Mouse (Mus musculus) bone marrow macrophage, adult 2 months (primary cell): Measurements from ENCODE around the gene Gm11096. TPM values are rescaled to one million over a fixed set of nuclear protein-coding genes. Genes with fewer than 3 reads are reported as not detected.

Experiments used
- H3K27ac ChIP-seq: 2 replicates; pipeline ENCODE4 v1.5.1; 2012; ENCODE audit warnings: low read depth, low read length; ENCODE audit not compliant: insufficient read depth
- H3K4me1 ChIP-seq: 2 replicates; pipeline ENCODE4 v1.6.1; 2012; ENCODE audit warnings: low read length; ENCODE audit not compliant: control insufficient read depth, insufficient read depth
- H3K4me3 ChIP-seq: 2 replicates; pipeline ENCODE4 v1.5.1; 2012; ENCODE audit warnings: mild to moderate bottlenecking, low read length, moderate library complexity; ENCODE audit not compliant: insufficient read depth
- CTCF ChIP-seq: IDR thresholded peaks from 2 replicates; pipeline ENCODE4 v1.5.1; 2012; ENCODE audit warnings: low read depth, mild to moderate bottlenecking, low read length, moderate library complexity
- POLR2A ChIP-seq: IDR thresholded peaks from 2 replicates; pipeline ENCODE4 v1.6.1; 2012; ENCODE audit warnings: mild to moderate bottlenecking, low read depth, low read length, borderline replicate concordance
- polyA plus RNA-seq: library from polyadenylated mRNA; stranded (reverse); fragments of >200 nt; gene quantifications from 2 replicates; pipeline ENCODE4 v1.2.4, GENCODE M21; 2012; ENCODE audit not compliant: missing spikeins, insufficient read depth, insufficient read length

The Gm11096 gene
- not detected in 2 replicates for polyA plus RNA-seq

- H3K4me1 ChIP-seq = no peaks in the 10 kb centered on the region
- H3K27ac ChIP-seq = no peak within 1 kb of the TSS
- no peak within 1 kb of the TSS for H3K4me3 ChIP-seq
- TF ChIP-seq POLR2A = no peak
- no peak for TF ChIP-seq CTCF
Measured at GRCm38 (mm10) chr17:81441463-81441862, at the start of gene Gm11096. Gene Gm11096, plus strand, starts transcription at chr17:81441763.

DNA sequence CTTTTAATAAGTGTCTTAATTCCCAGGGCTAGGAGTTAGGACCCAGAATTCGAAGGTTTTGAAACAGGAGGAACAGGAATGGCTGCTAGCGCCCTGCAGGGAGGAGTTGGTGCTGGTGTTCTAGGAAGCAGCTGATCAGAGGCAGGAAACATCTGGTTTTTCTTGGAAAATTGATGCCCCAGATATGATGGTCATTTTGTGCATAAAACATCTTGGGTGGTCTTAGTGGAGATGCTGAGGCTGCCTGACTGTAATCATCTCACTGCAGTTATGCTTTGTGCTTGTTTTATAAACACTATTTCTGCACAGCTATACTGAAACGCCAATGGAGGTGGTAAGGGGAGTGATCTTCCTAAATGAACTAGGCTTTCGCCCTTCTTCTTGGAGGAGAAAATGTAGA is 48.5 kb upstream of the Gm11096 start:
- no peak for TF ChIP-seq CTCF
- no peak for TF ChIP-seq POLR2A
- H3K27ac ChIP-seq = no peak overlapping the region
- H3K4me1 ChIP-seq = no peaks in the 10 kb centered on the region
- H3K4me3 ChIP-seq = no peak overlapping the region

GRCm38 (mm10) chr17:81394124-81394523 is 47.4 kb upstream of the Gm11096 start:
- no peak overlapping the region for H3K4me3 ChIP-seq
- TF ChIP-seq POLR2A (no peak), CTCF (no peak)
- no peak overlapping the region for H3K27ac ChIP-seq
- no peaks in the 10 kb centered on the region for H3K4me1 ChIP-seq

DNA sequence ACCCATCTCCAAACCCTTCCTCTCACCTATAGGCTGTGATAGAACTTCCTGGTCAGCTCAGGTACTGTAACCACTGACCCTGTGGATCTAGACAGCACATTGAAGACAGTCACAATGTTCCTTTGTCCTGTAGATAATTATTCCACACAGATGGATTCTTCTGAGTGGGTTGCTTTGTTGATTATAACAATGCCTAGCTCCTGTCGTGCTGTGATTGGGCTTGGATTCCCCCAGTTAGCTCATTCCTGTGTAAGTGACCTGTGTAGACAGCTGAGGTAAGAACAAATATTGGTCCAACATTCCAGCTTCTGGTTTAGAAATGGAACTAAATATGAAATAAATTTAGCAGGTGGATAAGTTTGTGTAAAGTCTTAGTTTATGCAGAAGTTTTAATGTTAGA is 44.1 kb upstream of the Gm11096 start:
- TF ChIP-seq CTCF (no peak), POLR2A (no peak)
- Histone ChIP-seq H3K4me3 (no peak overlapping the region), H3K27ac (no peak overlapping the region), H3K4me1 (no peaks in the 10 kb centered on the region)

- no peak overlapping the region for H3K27ac ChIP-seq
- no peaks in the 10 kb centered on the region for H3K4me1 ChIP-seq
- TF ChIP-seq CTCF (no peak), POLR2A (no peak)
- H3K4me3 ChIP-seq = no peak overlapping the region
Measured at GRCm38 (mm10) chr17:81400377-81400776, 41.2 kb upstream of the Gm11096 start.

- H3K27ac ChIP-seq = no peak overlapping the region
- no peak overlapping the region for H3K4me3 ChIP-seq
- no peaks in the 10 kb centered on the region for H3K4me1 ChIP-seq
- TF ChIP-seq POLR2A (no peak), CTCF (no peak)
Measured at GRCm38 (mm10) chr17:81402636-81403035, 38.9 kb upstream of the Gm11096 start.

DNA sequence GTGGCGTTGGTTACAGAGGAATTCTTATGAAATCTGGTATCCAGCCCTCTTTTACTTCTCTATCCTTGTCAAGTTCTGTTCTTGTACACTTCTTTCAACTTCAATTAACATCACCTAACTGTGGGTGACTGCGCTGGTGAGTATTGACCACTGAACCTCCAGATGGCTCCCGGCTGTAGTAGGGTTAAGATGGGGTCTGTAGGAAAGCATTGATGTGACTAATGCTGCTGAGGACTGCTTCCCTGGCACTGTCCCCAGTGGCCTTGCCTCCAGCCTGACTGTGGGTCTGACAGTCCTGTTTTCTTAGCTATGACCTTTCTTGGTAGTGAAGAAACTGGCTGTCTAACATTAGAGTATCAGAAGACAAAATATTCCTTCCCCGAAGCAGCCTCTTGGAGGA is 38.4 kb upstream of the Gm11096 start:
- TF ChIP-seq POLR2A (no peak), CTCF (no peak)
- H3K27ac ChIP-seq = no peak overlapping the region
- no peak overlapping the region for H3K4me3 ChIP-seq
- H3K4me1 ChIP-seq = no peaks in the 10 kb centered on the region

- TF ChIP-seq POLR2A = no peak
- no peak for TF ChIP-seq CTCF
- Histone ChIP-seq H3K4me1 (no peaks in the 10 kb centered on the region), H3K4me3 (no peak overlapping the region), H3K27ac (no peak overlapping the region)
Measured at GRCm38 (mm10) chr17:81404225-81404624, 37.3 kb upstream of the Gm11096 start.

- TF ChIP-seq CTCF = no peak
- no peak for TF ChIP-seq POLR2A
- Histone ChIP-seq H3K27ac (no peak overlapping the region), H3K4me3 (no peak overlapping the region), H3K4me1 (no peaks in the 10 kb centered on the region)
Measured at GRCm38 (mm10) chr17:81412736-81413135, 28.8 kb upstream of the Gm11096 start.

DNA sequence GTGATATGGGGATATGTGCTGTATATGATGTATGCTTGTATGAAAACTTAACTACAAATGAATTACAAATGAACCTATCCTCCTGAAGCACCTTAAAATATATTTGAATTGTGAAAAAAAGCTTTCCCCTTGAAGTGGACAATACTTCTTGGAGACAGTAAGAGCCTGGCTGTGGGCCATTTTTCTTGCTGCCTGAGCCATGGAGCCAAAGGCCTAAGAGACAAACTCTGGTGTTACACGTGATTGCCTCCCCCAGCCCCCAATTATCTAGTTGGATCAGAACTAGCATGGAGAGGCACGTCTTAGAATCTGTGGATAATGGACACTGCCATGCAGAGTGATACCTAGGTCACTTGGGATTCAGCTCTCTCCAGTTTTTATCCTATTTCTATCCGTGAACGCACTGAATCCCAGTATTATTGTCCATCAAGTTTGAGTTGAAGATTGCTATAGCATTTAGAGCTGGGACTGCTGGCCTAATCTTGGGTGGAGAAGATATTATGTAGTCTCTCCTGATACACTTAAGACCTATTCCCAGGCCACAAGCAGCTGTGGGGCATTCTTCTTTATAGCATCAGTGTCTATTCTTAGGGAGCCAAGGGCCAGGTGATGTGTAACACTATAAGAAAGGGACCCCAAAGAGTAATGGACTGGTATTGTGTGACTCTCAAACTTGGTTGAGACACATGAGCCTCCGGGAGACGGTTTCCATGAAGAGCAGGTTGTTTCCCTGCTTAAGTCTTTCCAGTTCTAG is 25.0 kb upstream of the Gm11096 start:
- TF ChIP-seq POLR2A (no peak), CTCF (no peak)
- H3K27ac ChIP-seq = no peak overlapping the region
- no peaks in the 10 kb centered on the region for H3K4me1 ChIP-seq

DNA sequence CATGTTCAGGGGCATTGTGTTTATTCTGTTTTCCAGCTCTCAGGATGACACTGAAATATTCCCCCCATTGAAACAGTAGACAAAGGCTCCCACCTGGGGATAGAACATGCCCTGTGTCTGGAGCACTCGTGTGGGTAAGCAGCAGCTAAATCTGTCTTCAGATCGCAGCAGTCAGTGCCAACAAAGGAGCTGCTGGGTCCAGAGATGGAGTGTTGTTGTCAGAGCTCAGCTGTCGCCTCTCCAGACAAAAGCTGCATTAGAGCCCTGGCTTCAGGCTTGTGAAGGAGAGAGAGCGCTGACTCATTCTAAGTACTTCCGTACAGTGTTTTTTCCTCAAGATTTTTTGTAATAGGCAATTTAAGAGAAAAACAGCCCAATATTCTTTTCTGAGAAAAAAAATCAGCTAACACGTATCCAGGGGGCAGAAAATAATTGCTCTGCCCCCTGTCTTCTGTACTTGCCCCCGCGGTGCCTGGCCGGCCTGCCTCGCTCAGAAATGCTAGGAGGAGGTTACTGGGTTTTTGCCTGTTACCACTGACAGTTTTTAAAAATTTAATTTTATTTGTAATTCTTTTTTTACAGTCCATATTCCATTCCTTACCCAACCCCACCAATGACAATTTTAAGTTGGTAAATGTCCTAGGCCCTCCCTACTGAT is 21.6 kb upstream of the Gm11096 start:
- Histone ChIP-seq H3K4me3 (no peak overlapping the region), H3K27ac (no peak overlapping the region), H3K4me1 (peaks cover 6% of the 10 kb centered on the region)
- no peak for TF ChIP-seq CTCF
- no peak for TF ChIP-seq POLR2A

More for the DNA sequence above, 25.0 kb upstream of the Gm11096 start:
- H3K4me3 ChIP-seq = no peak overlapping the region
